Mouse (Mus musculus) 3134 (cell line): ENCODE measurements around the gene Phlpp1.
A peak's percentile ranks its signal among the peaks of the same experiment; 100 is the strongest.

Experiments used
- DNase-seq: peaks from one replicate; pipeline ENCODE4 v3.0.0-alpha.2; 2011; ENCODE audit warnings: low spot score; ENCODE audit not compliant: insufficient read length; ENCODE audit errors: extremely low read depth

Gene Phlpp1

GRCm38 (mm10) chr1:106373656-106374055 lies 202.1 kb downstream of the Phlpp1 start:
- no peak for DNase-seq

GRCm38 (mm10) chr1:106374274-106374673 lies 202.7 kb downstream of the Phlpp1 start:
- DNase-seq: no peak

GRCm38 (mm10) chr1:106374971-106375370 lies 203.4 kb downstream of the Phlpp1 start:
- DNase-seq: no peak

- no peak for DNase-seq
Measured at GRCm38 (mm10) chr1:106376003-106376402, 204.5 kb downstream of the Phlpp1 start.

- DNase-seq: no peak
Measured at GRCm38 (mm10) chr1:106380465-106380864, 208.9 kb downstream of the Phlpp1 start.

GRCm38 (mm10) chr1:106386542-106386941 lies 215.0 kb downstream of the Phlpp1 start:
- DNase-seq: no peak

GRCm38 (mm10) chr1:106387264-106387663 lies 215.7 kb downstream of the Phlpp1 start:
- DNase-seq: no peak

GRCm38 (mm10) chr1:106389673-106390072 lies 218.1 kb downstream of the Phlpp1 start:
- DNase-seq: no peak

- DNase-seq: no peak
Measured at GRCm38 (mm10) chr1:106393072-106393471, 221.5 kb downstream of the Phlpp1 start.

- peak; percentile 38 for DNase-seq
Measured at GRCm38 (mm10) chr1:106394678-106395077, 223.1 kb downstream of the Phlpp1 start.

GRCm38 (mm10) chr1:106395476-106395875 lies 223.9 kb downstream of the Phlpp1 start:
- DNase-seq: peak; percentile 45

GRCm38 (mm10) chr1:106400900-106401634 lies 229.5 kb downstream of the Phlpp1 start:
- peak; percentile 83 for DNase-seq

GRCm38 (mm10) chr1:106403011-106403501 lies 231.5 kb downstream of the Phlpp1 start:
- no peak for DNase-seq

GRCm38 (mm10) chr1:106406852-106407251 lies 235.3 kb downstream of the Phlpp1 start:
- peak; percentile 32 for DNase-seq

- peak; percentile 78 for DNase-seq
Measured at GRCm38 (mm10) chr1:106407963-106408440, 236.4 kb downstream of the Phlpp1 start.

- no peak for DNase-seq
Measured at GRCm38 (mm10) chr1:106410858-106411257, 239.3 kb downstream of the Phlpp1 start.

- DNase-seq: peak; percentile 17
Measured at GRCm38 (mm10) chr1:106425128-106425936, 253.8 kb downstream of the Phlpp1 start.

- no peak for DNase-seq
Measured at GRCm38 (mm10) chr1:106428170-106428569, 256.6 kb downstream of the Phlpp1 start.

- no peak for DNase-seq
Measured at GRCm38 (mm10) chr1:106428580-106428979, 257.0 kb downstream of the Phlpp1 start.

- no peak for DNase-seq
Measured at GRCm38 (mm10) chr1:106433580-106433979, 262.0 kb downstream of the Phlpp1 start.
